Mouse (Mus musculus) liver, adult 2 months (tissue): ENCODE measurements around the gene Sap25.

Experiments used
- CTCF ChIP-seq: fragments of 200-500 bp; IDR thresholded peaks from 2 replicates; pipeline ENCODE4 v1.5.1; 2011; ENCODE audit warnings: low read depth, low read length, control low read depth
- POLR2A ChIP-seq: fragments of 200-500 bp; IDR thresholded peaks from 2 replicates; pipeline ENCODE4 v1.6.1; 2011; ENCODE audit warnings: low read length, control low read depth; ENCODE audit not compliant: insufficient read depth; ENCODE audit errors: extremely low read depth

DNA sequence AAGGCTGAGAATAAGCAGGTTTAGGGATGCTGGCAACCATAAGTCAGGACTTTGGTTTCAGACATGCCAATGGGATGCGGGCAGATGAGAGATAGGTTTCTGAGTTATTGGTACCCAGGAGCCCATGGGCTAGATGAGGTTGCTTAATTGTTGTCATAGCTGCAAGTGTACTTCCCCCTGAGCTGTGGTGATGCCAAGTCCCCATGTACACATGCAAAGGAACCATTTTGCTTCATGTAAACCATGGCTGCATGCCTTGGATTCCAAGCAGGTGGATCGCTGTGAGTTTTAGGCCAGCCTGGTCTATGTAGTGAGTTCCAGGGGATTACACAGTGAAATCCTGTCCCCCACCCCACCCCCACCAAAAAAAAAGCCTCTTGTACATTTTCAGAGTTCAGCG is 44.5 kb downstream of the Sap25 start:
- TF ChIP-seq CTCF (no peak), POLR2A (no peak)
